Mouse (Mus musculus) thymus, adult 2 months (tissue): ENCODE data around the gene Mpp2.

Source experiments
- CTCF ChIP-seq: fragments of 200-500 bp; IDR thresholded peaks from 2 replicates; pipeline ENCODE4 v1.5.1; 2012; ENCODE audit warnings: mild to moderate bottlenecking, control low read depth, low read length, moderate library complexity, borderline replicate concordance; ENCODE audit not compliant: control insufficient read depth, poor library complexity, insufficient read depth; ENCODE audit errors: extremely low read depth
- POLR2A ChIP-seq: fragments of 200-500 bp; IDR thresholded peaks from 2 replicates; pipeline ENCODE4 v1.6.1; 2012; ENCODE audit warnings: mild to moderate bottlenecking, low read length, control low read depth, moderate library complexity; ENCODE audit not compliant: control insufficient read depth, poor library complexity, insufficient read depth; ENCODE audit errors: extremely low read depth

GRCm38 (mm10) chr11:102031149-102031548, 57.2 kb downstream of the Mpp2 start:
- TF ChIP-seq POLR2A (no peak), CTCF (no peak)
